Mouse (Mus musculus): ENCODE results near the gene Mob3b. TPM values are rescaled to one million over a fixed set of nuclear protein-coding genes. Genes with fewer than 3 reads are reported as not detected.

Gene Mob3b
- polyA plus RNA-seq, 1 experiment from 2014 or later = 11.3 TPM

DNA sequence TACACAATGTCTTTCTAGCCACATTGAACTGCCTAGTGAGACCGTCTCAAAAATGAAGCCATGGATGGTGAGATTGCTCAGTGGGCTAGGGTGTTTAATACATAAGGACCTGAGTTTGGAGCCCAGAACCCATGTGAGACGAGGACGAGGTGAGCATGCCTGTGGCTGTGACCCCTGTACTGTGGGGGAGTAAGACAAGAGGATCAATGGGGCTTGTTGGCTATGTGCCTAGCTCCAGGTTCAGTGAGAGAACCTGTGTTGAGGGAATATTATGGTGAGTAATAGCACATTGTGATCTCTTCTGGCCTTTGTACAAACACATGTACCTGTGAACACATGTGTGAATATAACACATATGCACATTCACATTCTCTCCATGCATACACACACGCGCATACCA is 116.4 kb downstream of the Mob3b start:
- H3K9me3 ChIP-seq (replicated peaks) = no peaks in the 10 kb centered on the region
- H3K27ac ChIP-seq = no peak overlapping the region
- H3K4me3 ChIP-seq = no peak overlapping the region
- no peak overlapping the region for H3K9ac ChIP-seq
- no peaks in the 10 kb centered on the region for H3K4me1 ChIP-seq
- H3K27me3 ChIP-seq = no peaks in the 10 kb centered on the region
- no peak for ATAC-seq (ENCODE audit: low FRiP score)
- no peaks in the 10 kb centered on the region for H3K36me3 ChIP-seq
- WGBS = 96% methylated on average over 5 of the region's 5 CpGs
- no peak overlapping the region for H3K4me2 ChIP-seq (replicated peaks)

DNA sequence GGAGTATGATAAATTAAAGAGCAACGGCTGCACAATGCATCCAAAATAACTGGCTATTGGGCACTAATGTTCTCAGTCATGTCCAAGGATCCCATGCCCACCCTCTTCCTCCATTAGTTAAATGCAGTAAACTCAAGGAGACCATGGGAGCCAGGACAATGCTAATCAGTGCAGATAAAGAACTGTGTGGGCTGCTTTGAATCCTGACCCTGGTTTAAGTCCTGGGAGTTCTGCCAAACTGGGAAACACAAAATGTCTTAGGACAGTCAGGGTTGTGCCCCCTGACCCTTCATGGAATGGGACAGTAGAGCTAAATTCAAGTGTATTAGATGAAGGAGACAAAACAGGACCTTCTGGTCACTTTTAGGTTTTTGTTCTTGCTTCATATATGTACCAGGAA is 117.0 kb downstream of the Mob3b start:
- H3K9ac ChIP-seq = no peak overlapping the region
- H3K4me2 ChIP-seq (replicated peaks) = no peak overlapping the region
- H3K36me3 ChIP-seq = no peaks in the 10 kb centered on the region
- ATAC-seq (ENCODE audit: low FRiP score) = no peak
- 95% methylated on average over 1 of the region's 1 CpGs for WGBS
- no peaks in the 10 kb centered on the region for H3K9me3 ChIP-seq (replicated peaks)
- no peaks in the 10 kb centered on the region for H3K27me3 ChIP-seq
- H3K4me1 ChIP-seq = no peaks in the 10 kb centered on the region
- no peak overlapping the region for H3K27ac ChIP-seq
- no peak overlapping the region for H3K4me3 ChIP-seq

DNA sequence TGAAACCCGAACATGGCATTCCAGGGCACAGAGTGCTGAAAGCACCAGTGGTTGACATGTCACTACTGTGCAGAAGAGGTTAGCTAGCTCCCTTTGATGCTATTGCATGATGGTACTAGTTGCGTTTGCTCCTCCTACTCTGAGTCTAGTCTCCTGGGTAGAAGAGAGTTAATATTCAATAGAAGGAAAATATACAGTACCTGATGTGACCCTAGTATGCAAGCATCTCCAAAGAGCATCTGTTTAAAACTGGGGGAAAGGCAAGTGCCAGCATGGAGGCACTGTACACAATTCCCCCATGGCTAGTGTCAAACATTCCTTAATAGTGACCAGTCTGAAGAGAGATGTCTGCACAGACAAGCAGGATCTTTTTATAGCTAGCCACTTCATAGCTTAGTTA is 119.5 kb downstream of the Mob3b start:
- H3K4me3 ChIP-seq = no peak overlapping the region
- H3K27me3 ChIP-seq = no peaks in the 10 kb centered on the region
- H3K4me1 ChIP-seq = 0 out of 2 replicates have a peak, but pooled peaks cover 3% of the 10 kb centered on the region
- no peaks in the 10 kb centered on the region for H3K9me3 ChIP-seq (replicated peaks)
- H3K4me2 ChIP-seq (replicated peaks) = no peak overlapping the region
- no peak overlapping the region for H3K27ac ChIP-seq
- ATAC-seq (ENCODE audit: low FRiP score) = no peak
- H3K9ac ChIP-seq = no peak overlapping the region
- H3K36me3 ChIP-seq = no peaks in the 10 kb centered on the region
- WGBS = 72% methylated on average over 2 of the region's 2 CpGs

DNA sequence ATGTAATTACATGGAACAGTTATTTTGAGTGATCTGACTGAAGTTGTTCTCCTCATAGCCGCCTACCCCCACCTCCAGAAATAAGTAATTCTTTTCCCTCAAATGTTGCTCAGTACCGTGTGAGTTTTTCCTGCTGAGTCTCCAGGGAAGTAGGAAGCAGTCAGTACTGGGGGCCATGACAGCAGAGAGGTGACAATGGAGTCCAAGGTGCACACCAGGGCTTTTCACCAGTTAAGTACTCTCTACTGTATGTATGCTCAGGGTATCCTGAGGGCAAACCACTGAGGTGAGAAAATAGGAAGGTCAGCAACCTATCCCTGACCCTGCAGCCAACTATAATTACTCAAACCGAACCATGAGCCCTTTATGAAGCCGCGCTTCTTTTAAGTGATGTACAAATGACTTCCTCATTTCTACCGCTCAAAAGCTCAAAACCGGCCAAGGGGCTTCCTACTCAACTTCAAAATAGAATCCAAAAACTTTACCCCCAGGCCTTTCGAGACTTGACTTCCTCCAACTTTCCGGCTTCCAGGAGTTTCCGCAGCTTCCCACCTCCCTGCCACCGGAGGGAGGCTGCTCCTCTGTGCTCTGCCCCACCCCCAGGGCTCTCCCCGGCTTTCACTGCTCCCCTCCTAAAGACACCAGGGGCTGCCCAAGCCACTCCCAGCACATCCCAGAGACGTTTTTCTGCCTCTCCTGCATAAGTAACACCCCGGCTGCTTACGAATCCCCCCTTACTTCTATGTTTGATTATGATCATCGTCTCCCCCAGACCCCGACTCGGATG is 122.6 kb downstream of the Mob3b start:
- 0 out of 2 replicates have a peak, but pooled peaks cover 3% of the 10 kb centered on the region for H3K4me1 ChIP-seq

DNA sequence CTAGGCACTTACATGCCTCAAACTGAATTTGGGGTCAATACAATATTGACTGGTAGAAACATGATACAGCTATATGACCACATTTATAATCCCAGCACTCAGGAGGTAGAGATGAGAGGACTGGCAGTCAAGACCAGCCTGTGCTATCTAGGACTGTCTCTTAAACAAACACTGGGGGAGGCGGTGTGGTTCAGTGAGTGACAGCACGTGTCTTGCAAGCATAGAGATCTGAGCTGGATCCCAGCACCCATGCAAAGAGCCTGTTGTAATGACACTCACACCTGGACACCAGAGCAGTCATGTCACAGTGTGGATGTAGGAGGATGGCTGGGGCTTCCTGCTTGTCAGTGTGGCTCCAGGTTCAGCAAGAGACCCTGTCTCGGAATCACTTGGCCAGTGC is 124.5 kb downstream of the Mob3b start:
- Histone ChIP-seq H3K9me3 (replicated peaks) (no peaks in the 10 kb centered on the region), H3K4me3 (no peak overlapping the region), H3K27ac (no peak overlapping the region), H3K4me2 (replicated peaks) (no peak overlapping the region), H3K36me3 (no peaks in the 10 kb centered on the region), H3K4me1 (0 out of 2 replicates have a peak, but pooled peaks cover 3% of the 10 kb centered on the region), H3K27me3 (no peaks in the 10 kb centered on the region), H3K9ac (no peak overlapping the region)
- WGBS = 85% methylated on average over 3 of the region's 3 CpGs
- no peak for ATAC-seq (ENCODE audit: low FRiP score)

More for the DNA sequence above, 122.6 kb downstream of the Mob3b start:
- Histone ChIP-seq H3K4me3 (no peak overlapping the region), H3K9me3 (replicated peaks) (no peaks in the 10 kb centered on the region), H3K27ac (no peak overlapping the region), H3K36me3 (no peaks in the 10 kb centered on the region), H3K4me2 (replicated peaks) (0 out of 2 replicates have a peak overlapping the region, but pooled peaks have one; percentile 26), H3K9ac (no peak overlapping the region), H3K27me3 (no peaks in the 10 kb centered on the region)
- no peak for ATAC-seq (ENCODE audit: low FRiP score)
- WGBS = 54% methylated on average over 18 of the region's 18 CpGs

DNA sequence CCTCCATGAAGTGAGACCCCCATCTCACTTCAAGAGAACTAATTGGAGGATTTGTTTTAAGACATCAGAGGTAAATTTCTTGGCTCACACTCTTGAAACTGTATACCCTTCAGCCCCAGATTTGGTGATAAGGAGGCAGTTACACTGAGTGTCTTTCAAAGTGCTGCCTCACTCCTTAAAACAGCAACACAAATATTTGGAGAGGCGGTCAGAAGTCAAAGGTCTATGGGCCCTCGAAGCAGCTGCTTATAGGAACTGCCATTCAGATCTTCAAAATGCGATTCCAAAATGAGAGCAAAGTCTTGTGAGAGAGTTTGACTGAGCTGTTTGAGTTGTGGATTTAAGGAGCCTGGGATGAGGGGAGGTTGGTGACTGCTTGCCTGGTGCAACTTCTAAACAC is 125.7 kb downstream of the Mob3b start:
- no peaks in the 10 kb centered on the region for H3K9me3 ChIP-seq (replicated peaks)
- H3K36me3 ChIP-seq = no peaks in the 10 kb centered on the region
- H3K9ac ChIP-seq = no peak overlapping the region
- H3K27ac ChIP-seq = no peak overlapping the region
- WGBS = 62% methylated on average over 3 of the region's 3 CpGs
- H3K27me3 ChIP-seq = no peaks in the 10 kb centered on the region
- ATAC-seq (ENCODE audit: low FRiP score) = no peak
- no peak overlapping the region for H3K4me3 ChIP-seq
- H3K4me2 ChIP-seq (replicated peaks) = no peak overlapping the region
- H3K4me1 ChIP-seq = 0 out of 2 replicates have a peak, but pooled peaks cover 3% of the 10 kb centered on the region

DNA sequence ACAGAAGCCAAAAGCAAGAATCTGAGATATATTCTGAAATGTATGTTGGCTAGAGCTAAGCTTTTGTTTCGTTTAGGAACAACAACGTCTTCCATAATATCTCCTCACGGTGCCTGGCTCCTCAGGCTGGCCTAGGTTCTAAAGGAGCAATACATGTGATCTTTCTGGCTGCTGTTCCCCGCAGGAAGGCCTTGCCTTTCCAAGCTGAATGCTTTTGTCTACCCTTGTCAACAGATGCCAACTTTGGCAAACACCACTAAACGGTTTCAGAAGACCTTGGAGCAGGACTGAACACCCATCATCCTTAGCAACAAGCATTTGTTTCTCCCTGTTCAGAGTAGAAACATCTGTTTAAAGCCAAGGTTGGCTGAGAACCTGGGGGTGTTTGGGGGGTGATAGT is 126.1 kb downstream of the Mob3b start:
- no peaks in the 10 kb centered on the region for H3K9me3 ChIP-seq (replicated peaks)
- no peak for ATAC-seq (ENCODE audit: low FRiP score)
- no peak overlapping the region for H3K9ac ChIP-seq
- WGBS = 76% methylated on average over 5 of the region's 5 CpGs
- H3K4me3 ChIP-seq = no peak overlapping the region
- no peaks in the 10 kb centered on the region for H3K36me3 ChIP-seq
- no peak overlapping the region for H3K27ac ChIP-seq
- H3K4me2 ChIP-seq (replicated peaks) = no peak overlapping the region
- no peaks in the 10 kb centered on the region for H3K27me3 ChIP-seq
- 0 out of 2 replicates have a peak, but pooled peaks cover 3% of the 10 kb centered on the region for H3K4me1 ChIP-seq

DNA sequence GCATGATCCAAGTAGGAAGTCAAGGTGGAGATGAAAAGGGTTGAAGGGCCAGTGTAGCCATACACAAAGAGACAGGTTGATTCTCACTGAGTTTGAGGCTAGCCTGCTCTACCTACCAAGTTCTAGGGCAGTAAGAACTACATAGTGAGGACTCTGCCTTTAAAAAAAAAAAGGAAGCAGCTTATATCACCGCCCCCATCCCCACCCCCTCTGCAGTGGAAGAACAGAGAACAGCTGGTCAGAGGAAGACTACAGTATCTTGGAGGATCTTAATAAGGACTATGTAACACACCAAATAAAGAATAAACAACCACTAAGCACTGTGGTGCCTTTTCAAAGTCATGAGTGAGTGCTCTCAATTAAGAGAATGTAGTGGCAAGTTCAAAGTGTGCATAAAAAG is 138.9 kb downstream of the Mob3b start:
- no peak overlapping the region for H3K4me3 ChIP-seq
- 76% methylated on average over 1 of the region's 1 CpGs for WGBS

DNA sequence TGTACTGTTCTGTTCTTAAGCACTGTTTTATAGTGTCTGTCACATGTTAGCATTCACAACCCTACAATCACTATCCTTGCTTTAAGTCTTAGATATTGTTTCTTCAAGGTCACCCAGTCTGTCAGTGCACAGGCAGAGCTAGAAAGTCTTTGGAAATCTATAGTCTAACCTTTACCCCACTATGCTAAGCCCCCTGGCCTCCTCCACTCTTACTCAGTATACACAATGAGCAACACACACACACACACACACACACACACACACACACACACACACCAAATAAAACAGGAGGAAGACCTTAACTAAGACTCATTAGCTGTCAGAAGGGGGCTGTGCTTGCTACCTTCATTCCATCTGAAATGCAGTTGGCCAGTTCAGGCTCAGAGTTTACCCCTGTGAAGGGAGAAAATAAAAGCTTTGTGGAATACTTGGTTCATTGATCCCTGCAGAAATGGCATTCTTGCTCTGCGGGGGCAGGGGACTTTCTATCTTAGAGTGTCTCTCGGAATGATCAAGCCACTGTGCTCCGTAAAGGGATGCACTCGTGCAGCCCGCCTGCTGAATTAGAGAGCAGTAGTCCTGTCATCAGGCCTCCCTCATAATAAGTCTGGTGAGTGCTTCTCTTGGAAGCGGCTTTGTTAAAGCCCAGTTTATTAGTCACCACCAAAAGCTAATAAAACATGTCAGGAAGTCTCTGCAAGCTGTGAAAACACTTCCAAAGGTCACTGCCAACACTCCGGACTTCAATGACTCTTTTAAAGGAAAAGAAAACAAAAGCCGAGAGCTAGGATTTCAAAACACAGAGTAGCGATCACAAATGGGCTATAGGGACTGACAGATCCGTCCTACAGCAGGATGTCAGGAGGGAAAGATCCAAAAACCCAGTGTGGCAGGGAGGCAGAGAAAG is 144.6 kb downstream of the Mob3b start:
- H3K4me2 ChIP-seq (replicated peaks) = no peak overlapping the region
- no peak overlapping the region for H3K27ac ChIP-seq
- no peak overlapping the region for H3K9ac ChIP-seq

More for the DNA sequence above, 138.9 kb downstream of the Mob3b start:
- ATAC-seq (ENCODE audit: low FRiP score) = no peak
- no peaks in the 10 kb centered on the region for H3K27me3 ChIP-seq
- no peak overlapping the region for H3K27ac ChIP-seq
- no peaks in the 10 kb centered on the region for H3K36me3 ChIP-seq
- H3K9me3 ChIP-seq (replicated peaks) = no peaks in the 10 kb centered on the region
- H3K4me2 ChIP-seq (replicated peaks) = no peak overlapping the region
- H3K4me1 ChIP-seq = 0 out of 2 replicates have a peak, but pooled peaks cover 4% of the 10 kb centered on the region
- H3K9ac ChIP-seq = no peak overlapping the region

DNA sequence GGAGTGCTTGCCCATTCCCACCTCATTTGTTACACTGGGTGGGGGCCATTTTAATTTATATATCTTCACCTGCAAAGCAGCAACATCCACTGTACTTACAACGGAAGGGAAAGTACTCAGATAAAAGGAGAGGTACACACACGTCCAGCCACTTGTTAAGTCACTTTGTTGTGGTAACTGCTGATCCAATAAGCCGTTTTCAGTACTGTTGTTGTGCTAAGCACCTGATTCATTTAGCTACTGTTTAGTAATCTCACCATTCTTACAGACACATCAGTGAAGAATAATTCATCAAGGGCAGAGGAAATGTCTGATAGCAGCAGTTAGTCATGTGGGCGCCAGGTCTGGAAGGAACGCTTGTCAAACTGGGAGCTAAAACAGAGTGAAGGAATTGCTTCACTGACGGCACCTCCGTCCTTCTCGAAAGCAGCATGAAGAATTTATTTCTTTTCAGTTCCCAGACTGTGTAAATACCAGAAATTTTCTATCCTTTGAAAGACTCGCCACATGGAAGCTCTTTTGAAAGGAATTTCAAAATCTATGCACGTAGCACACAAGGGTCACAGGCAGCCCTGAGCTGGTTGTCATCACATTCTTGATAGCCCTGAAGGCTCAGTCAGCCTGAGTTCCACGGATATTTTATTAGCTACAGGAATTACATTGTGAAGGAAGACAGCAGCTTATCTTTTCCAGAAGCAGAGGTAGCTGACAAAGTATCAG is 150.6 kb downstream of the Mob3b start:
- no peak for ATAC-seq (ENCODE audit: low FRiP score)
- Histone ChIP-seq H3K36me3 (no peaks in the 10 kb centered on the region), H3K9ac (no peak overlapping the region), H3K9me3 (replicated peaks) (no peaks in the 10 kb centered on the region), H3K4me3 (no peak overlapping the region), H3K27me3 (no peaks in the 10 kb centered on the region), H3K27ac (peak overlapping the region; percentile 44; the same call in 1 of the 2 replicates), H3K4me1 (peaks cover 16% of the 10 kb centered on the region), H3K4me2 (replicated peaks) (no peak overlapping the region)
- 43% methylated on average over 11 of the region's 11 CpGs for WGBS

More for the DNA sequence above, 144.6 kb downstream of the Mob3b start:
- Histone ChIP-seq H3K27me3 (no peaks in the 10 kb centered on the region), H3K9me3 (replicated peaks) (no peaks in the 10 kb centered on the region), H3K4me3 (no peak overlapping the region), H3K36me3 (no peaks in the 10 kb centered on the region), H3K4me1 (peaks cover 11% of the 10 kb centered on the region)
- WGBS = 11% methylated on average over 10 of the region's 10 CpGs
- no peak for ATAC-seq (ENCODE audit: low FRiP score)

DNA sequence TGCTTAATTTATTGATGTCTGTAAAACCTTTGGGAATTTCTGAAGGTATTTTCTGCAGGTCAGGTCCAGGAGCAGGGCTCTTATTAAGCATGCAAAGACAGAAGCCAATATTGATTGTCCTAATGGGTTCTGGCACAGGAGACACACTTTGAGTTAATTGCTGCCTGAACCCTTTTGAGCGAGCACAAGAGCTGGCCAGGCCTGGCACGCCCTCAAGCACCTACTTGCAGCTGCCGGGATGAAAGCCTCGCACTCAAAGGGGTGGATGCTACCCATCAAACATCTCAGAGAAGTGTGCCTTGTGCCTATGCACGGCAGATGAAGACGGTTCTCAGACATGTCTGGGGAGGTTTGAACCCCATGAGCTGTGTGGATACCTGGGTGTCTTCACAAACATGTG is 151.2 kb downstream of the Mob3b start:
- WGBS = 64% methylated on average over 6 of the region's 6 CpGs
- 0 out of 2 replicates have a peak overlapping the region, but pooled peaks have one; percentile 44 for H3K27ac ChIP-seq
- ATAC-seq (ENCODE audit: low FRiP score) = peak; percentile 51; the same call in 1 of the 2 replicates
- no peak overlapping the region for H3K9ac ChIP-seq
- no peak overlapping the region for H3K4me3 ChIP-seq
- H3K36me3 ChIP-seq = no peaks in the 10 kb centered on the region
- no peaks in the 10 kb centered on the region for H3K27me3 ChIP-seq
- no peaks in the 10 kb centered on the region for H3K9me3 ChIP-seq (replicated peaks)
- H3K4me1 ChIP-seq = peaks cover 16% of the 10 kb centered on the region
- H3K4me2 ChIP-seq (replicated peaks) = no peak overlapping the region

Data from hindbrain, embryonic 12.5 days (tissue).